8 mouse cellular contexts compared by ENCODE assay signal in the genomic region with DNA sequence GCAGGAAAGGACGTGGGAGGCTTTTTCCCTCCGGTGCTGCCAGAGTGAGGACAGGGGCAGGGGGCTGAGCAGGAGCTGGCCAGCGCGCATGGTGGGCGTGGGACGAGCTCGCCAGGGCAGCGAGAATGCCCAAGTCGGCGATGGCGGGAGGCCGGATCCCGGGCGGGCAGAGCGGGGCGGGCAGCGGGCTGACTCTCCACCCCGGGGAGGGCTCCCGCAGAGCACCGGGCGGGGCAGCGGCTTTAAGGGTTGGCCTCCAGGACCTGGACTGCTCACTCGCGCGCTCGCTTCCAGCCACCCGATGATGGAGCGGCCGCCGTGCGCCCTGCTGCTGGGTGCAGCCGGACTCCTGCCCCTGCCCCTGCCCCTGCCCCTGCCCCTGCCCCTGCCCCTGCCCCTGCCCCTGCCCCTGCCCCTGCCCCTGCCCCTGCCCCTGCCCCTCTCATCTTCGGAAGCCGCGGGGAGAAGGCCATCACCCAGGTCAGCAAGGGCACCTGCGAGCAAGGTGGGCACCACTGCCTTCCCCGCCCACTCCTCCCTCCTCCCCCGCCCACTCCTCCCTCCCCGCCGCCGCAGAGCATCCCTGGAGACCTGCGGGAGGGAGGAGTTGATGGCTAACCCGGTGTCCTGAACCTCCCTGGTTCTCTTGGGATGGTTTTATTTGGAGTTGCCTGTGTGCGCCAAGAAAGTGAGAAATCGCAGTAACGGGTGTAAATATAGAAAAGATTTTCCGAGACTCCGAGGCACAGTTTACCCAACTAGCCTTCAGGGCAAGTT. TPM values are rescaled to one million over a fixed set of nuclear protein-coding genes. Genes with fewer than 3 reads are reported as not detected.
A peak's percentile ranks its signal among the peaks of the same experiment; 100 is the strongest.
DNase-seq lines count a peak whose midpoint lies in the region; ATAC-seq lines count a peak whose summit lies in the region.

No protein-coding gene starts in this region.

- no peaks in the 10 kb centered on the region for H3K4me1 ChIP-seq in forebrain, embryonic 14.5 days (ENCODE audit: control insufficient read depth, insufficient read depth, low read length)
- H3K4me1 ChIP-seq in hindbrain, embryonic 10.5 days (replicated peaks) = peaks cover 7% of the 10 kb centered on the region
- H3K4me1 ChIP-seq in limb, embryonic 12.5 days (replicated peaks) = no peaks in the 10 kb centered on the region
- H3K4me1 ChIP-seq in midbrain, embryonic 11.5 days (ENCODE audit: control insufficient read depth, insufficient read depth, low read length) = no peaks in the 10 kb centered on the region

- H3K9ac ChIP-seq in forebrain, embryonic 14.5 days (ENCODE audit: low read length) = no peak overlapping the region
- peak overlapping the region; percentile 51; the same call in 1 of the 2 replicates for H3K9ac ChIP-seq in limb, embryonic 12.5 days (replicated peaks)
- no peak overlapping the region for H3K9ac ChIP-seq in midbrain, embryonic 11.5 days (ENCODE audit: low read length)

- 8% methylated on average over 31 of the region's 48 CpGs for WGBS in forebrain, embryonic 14.5 days
- 5% methylated on average over 43 of the region's 48 CpGs for WGBS in hindbrain, embryonic 10.5 days
- 5% methylated on average over 37 of the region's 48 CpGs for WGBS in limb, embryonic 12.5 days
- WGBS in midbrain, embryonic 11.5 days = 6% methylated on average over 34 of the region's 48 CpGs

- ATAC-seq in forebrain, embryonic 14.5 days = no peak
- no peak for ATAC-seq in limb, embryonic 12.5 days (ENCODE audit: insufficient number of reproducible peaks, insufficient read depth, low FRiP score, low TSS enrichment, low read depth)
- peak; percentile 27; the same call in 1 of the 2 replicates for ATAC-seq in midbrain, embryonic 11.5 days (ENCODE audit: low FRiP score)

- H3K27me3 ChIP-seq in forebrain, embryonic 14.5 days (replicated peaks; ENCODE audit: control insufficient read depth, insufficient read depth, low read length) = no peaks in the 10 kb centered on the region
- peaks cover 8% of the 10 kb centered on the region; the same call in 1 of the 2 replicates for H3K27me3 ChIP-seq in hindbrain, embryonic 10.5 days (ENCODE audit: insufficient read depth, poor library complexity, severe bottlenecking)
- H3K27me3 ChIP-seq in limb, embryonic 12.5 days = peaks cover 17% of the 10 kb centered on the region
- no peaks in the 10 kb centered on the region for H3K27me3 ChIP-seq in midbrain, embryonic 11.5 days (ENCODE audit: control insufficient read depth, insufficient read depth, low read length)

- DNase-seq in adrenal gland, adult (ENCODE audit: inconsistent age in 2 of 2, low spot score in 1 of 2) = peak; percentile 43 to 81
- no peak for DNase-seq in adrenal gland, postnatal 4 days (ENCODE audit: low spot score in 2 of 2)
- no peak for DNase-seq in forebrain, embryonic 14.5 days (ENCODE audit: low spot score)
- no peak for DNase-seq in hindbrain, embryonic 10.5 days (ENCODE audit: low spot score)
- DNase-seq in midbrain, embryonic 11.5 days (ENCODE audit: low spot score, missing footprints) = peak; percentile 82
- DNase-seq in yolk sac, embryonic 10.5 days (ENCODE audit: low spot score) = peak; percentile 50
- no peak for DNase-seq in thymus, postnatal 10 days (ENCODE audit: low spot score in 2 of 2)

- H3K9me3 ChIP-seq in forebrain, embryonic 14.5 days (replicated peaks; ENCODE audit: control insufficient read depth, low read length) = peaks cover 34% of the 10 kb centered on the region
- H3K9me3 ChIP-seq in hindbrain, embryonic 10.5 days = peaks cover 62% of the 10 kb centered on the region
- H3K9me3 ChIP-seq in limb, embryonic 12.5 days = peaks cover 36% of the 10 kb centered on the region
- H3K9me3 ChIP-seq in midbrain, embryonic 11.5 days (ENCODE audit: control insufficient read depth, low read length) = peaks cover 32% of the 10 kb centered on the region

- H3K4me2 ChIP-seq in forebrain, embryonic 14.5 days (ENCODE audit: low read length) = peak overlapping the region; percentile 38
- peak overlapping the region; percentile 75 for H3K4me2 ChIP-seq in limb, embryonic 12.5 days
- peak overlapping the region; percentile 48 for H3K4me2 ChIP-seq in midbrain, embryonic 11.5 days

- H3K27ac ChIP-seq in forebrain, embryonic 14.5 days (ENCODE audit: low read depth, low read length) = no peak overlapping the region
- H3K27ac ChIP-seq in hindbrain, embryonic 10.5 days = no peak overlapping the region
- no peak overlapping the region for H3K27ac ChIP-seq in limb, embryonic 12.5 days
- H3K27ac ChIP-seq in midbrain, embryonic 11.5 days (ENCODE audit: low read depth, low read length) = no peak overlapping the region

- H3K4me3 ChIP-seq in forebrain, embryonic 14.5 days (ENCODE audit: low read depth, low read length) = peak overlapping the region; percentile 7; the same call in 1 of the 2 replicates
- H3K4me3 ChIP-seq in hindbrain, embryonic 10.5 days = peak overlapping the region; percentile 50
- peak overlapping the region; percentile 44 for H3K4me3 ChIP-seq in limb, embryonic 12.5 days (replicated peaks)
- peak overlapping the region; percentile 19 for H3K4me3 ChIP-seq in midbrain, embryonic 11.5 days (ENCODE audit: low read depth, low read length)

- no peaks in the 10 kb centered on the region for H3K36me3 ChIP-seq in forebrain, embryonic 14.5 days (ENCODE audit: control insufficient read depth, insufficient read depth, low read length)
- no peaks in the 10 kb centered on the region for H3K36me3 ChIP-seq in hindbrain, embryonic 10.5 days
- no peaks in the 10 kb centered on the region for H3K36me3 ChIP-seq in limb, embryonic 12.5 days
- H3K36me3 ChIP-seq in midbrain, embryonic 11.5 days (ENCODE audit: control insufficient read depth, insufficient read depth, low read length) = no peaks in the 10 kb centered on the region

RNA-seq across cellular contexts. Expression of gene Vmn1r3, which starts 45.9 kb away (rescaled TPM):
- 1 to 10 TPM; 1.3 to 2.5 TPM for total RNA-seq in adrenal gland, postnatal 4 days (2021)
- polyA plus RNA-seq in forebrain, embryonic 14.5 days (2014; fragmentation: Nextera tagmentation; extraction: Ambion mirVana) = not detected in 2 replicates
- polyA plus RNA-seq in hindbrain, embryonic 10.5 days (2016; fragmentation: Nextera tagmentation; extraction: Ambion mirVana) = not detected in 2 replicates
- polyA plus RNA-seq in limb, embryonic 12.5 days (2016; fragmentation: Nextera tagmentation; extraction: Ambion mirVana) = not detected in 2 replicates
- not detected in 2 replicates for polyA plus RNA-seq in midbrain, embryonic 11.5 days (2014; fragmentation: Nextera tagmentation; extraction: Ambion mirVana)

Comparison
In these comparisons a context has a peak if more than half of its experiments do, and no peak if none do; other contexts are left out.
1. DNase-seq: peak in adrenal gland, adult (2 of 2), midbrain, embryonic 11.5 days (single experiment) and yolk sac, embryonic 10.5 days (single experiment); none in adrenal gland, postnatal 4 days (0 of 2), forebrain, embryonic 14.5 days (single experiment), hindbrain, embryonic 10.5 days (single experiment) and thymus, postnatal 10 days (0 of 2).
2. Peak in every context shown above with its lines, with median percentiles within 50 percentile points of each other: H3K4me2 ChIP-seq and H3K4me3 ChIP-seq.